Mouse (Mus musculus) mesoderm, embryonic 11.5 days (tissue): ENCODE data around the gene Cgnl1.

Source experiments
- DNase-seq: peaks from one replicate; pipeline ENCODE4 v3.0.0-alpha.2; 2012; ENCODE audit warnings: low read depth, low spot score

Cgnl1 gene

DNA sequence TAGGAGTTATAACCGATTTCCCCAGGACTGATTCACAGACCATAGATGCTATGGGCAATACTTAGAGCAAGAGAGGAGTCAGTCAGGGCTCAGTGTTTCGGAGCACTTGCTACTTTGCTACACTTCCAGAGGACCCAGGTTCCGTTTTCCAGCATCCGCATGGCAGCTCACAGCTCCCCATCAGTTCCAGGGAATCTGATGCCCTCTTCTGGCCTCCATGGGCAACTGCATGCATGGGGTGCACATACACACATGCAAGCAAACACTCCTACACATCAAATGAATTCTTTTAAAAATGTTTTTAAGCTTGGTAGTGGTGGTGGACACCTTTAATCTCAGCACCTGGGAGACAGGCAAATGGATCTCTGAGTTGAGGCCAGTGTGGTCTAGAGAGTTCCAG is 98.9 kb downstream of the Cgnl1 start:
- no peak for DNase-seq

DNA sequence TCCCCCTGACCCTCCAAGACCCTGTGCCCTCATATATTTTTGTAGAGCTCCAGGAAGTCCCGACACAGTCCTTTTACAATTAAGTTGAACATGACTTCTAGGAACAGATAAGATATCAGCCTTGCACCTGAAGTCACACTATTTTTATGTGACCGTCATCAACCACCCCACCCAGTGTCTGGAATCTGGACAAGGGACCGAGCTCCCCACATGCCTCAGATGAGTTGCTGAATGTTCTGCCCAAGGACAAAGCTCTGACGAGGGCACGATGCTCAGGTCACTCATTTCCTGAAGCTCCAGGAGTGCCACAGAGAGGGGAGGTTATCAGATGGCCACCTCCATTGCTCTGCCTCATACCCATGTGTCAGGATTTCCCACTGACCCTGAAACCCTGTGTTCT is 100.7 kb downstream of the Cgnl1 start:
- DNase-seq = no peak

DNA sequence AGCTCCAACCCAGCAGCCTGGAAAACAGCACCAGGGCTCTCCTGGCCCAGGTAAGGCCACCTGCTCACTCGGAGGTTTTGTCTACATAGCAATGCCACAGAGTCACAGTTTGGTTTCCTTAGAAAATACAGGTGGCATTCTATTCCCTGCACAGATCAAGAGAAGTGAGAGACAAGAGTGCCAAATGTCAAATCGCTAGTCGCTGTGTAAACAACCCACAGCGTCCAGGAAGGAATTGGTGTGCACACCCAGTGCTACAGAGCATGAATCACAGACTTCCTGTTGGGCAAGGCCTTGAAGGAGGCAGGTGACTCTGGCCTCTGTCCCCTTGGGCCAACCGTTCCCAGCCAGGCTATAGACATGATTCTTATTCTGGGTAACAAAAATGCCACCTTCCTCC is 103.8 kb downstream of the Cgnl1 start:
- no peak for DNase-seq

DNA sequence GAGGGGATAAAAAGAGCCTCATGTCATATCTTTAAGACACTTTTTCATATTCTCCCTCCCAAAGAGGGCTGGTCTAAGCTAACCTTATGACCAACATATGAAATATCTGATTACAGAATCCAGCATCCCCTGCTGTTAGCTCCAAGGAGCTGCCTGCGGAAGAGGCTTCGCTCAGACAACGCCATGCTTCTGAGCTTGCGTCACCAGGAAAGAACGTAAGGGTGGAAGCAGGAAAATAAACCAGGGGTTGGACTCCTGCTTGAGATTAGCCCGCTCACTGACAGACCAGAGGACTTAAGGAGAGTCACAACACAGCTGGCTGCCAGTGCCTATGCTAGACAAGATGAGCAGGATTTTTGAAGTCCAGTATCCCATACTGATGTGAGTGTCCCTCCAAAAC is 105.0 kb downstream of the Cgnl1 start:
- peak; percentile 57 for DNase-seq

- no peak for DNase-seq
Observed at GRCm38 (mm10) chr9:71665493-71665892, 105.9 kb downstream of the Cgnl1 start.

DNA sequence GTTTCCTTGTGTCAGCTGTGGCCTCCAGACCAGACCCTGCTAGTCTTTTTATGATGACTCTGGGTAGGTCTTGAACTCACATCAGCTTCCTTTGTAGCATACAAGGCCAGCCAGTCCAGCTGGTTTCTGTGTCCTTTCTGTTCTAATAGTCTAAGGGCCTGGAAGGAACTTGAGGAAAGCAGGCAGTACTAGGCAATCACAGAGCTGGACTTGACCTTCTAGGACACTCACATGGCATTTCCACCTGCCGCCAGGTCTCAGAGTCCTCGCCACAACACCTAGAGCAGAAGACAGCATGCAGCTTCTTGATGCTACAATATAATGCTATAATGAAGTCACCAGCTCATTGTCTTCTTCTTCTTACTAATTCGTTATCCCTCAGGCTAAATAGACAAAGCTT is 106.5 kb downstream of the Cgnl1 start:
- DNase-seq = no peak

DNA sequence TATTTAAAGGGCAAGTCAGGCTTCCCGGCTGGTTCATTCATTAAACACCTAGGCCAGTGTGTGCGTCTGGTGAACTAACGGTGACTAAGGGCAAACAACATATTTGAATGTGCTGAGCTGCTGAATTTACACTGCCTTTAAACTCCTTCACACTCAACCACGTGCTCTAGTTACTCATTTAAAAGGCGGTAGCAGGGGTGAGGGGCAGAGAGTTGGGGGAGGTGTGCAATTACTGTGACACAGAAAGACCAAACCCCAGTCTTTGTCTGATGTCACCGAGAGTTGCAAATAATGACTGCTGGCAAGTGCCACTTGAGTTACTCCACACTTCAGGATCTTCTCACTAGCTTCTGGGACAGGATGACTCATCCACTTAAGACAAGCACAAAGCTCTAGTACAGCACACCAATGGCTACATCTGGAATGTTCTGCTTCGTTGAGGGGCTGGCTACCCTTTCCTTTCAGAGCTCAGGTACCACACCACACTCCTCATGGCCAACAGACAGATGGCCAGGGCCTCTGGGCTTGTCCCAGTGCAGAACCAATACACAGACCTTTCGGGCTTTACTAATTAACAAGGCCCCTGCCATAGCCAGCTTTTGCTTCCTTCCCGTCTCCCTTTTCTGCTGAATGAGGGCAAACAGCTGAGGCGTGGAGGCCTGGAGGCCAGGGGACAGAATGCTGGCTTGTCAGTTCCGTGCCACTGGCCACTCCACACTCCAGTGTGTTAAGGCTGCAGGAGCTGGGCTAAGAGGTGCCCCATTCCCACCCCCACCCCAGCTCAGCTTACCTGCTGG is 107.8 kb downstream of the Cgnl1 start:
- DNase-seq = no peak

DNA sequence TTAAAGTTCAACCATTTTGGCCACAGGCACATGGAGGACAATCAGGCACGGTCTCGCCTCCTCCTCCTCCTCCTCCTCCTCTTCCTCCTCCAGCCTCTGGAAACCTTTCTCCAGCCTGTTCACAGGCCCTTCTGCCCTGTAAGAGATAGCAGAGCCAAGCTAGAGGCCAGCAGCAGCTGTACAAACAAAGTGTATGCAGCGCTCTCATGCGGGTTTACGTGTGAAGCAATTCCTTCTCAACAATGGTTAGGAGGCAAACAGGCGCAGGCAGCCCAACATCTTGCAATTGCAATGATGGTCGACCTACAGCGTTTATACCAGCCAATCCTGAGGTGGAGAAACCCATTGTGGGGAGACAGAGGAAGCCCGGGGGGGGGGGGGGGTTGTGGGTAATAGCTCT is 110.9 kb downstream of the Cgnl1 start:
- DNase-seq = peak; percentile 61

- DNase-seq = no peak
Observed at GRCm38 (mm10) chr9:71659681-71660080, 111.7 kb downstream of the Cgnl1 start.

DNA sequence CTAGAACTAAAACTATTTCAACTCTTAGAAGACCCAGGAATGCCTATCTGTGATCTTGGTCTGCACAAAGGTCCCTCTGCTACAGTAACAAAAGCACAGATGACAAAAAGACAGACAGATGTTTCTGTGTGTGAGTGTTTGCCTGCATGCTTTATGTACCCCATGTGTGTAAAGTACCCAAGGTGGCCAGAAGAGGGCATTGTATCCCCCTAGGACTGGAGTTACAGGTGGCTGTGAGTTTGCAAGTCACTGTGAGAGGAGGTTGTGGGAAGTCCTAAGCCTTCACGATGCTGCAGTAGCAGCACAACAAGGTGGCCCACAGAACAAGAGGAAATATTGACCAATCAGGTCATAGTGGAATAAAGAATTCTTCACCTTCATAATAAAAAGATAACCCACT is 114.2 kb downstream of the Cgnl1 start:
- DNase-seq = no peak

DNA sequence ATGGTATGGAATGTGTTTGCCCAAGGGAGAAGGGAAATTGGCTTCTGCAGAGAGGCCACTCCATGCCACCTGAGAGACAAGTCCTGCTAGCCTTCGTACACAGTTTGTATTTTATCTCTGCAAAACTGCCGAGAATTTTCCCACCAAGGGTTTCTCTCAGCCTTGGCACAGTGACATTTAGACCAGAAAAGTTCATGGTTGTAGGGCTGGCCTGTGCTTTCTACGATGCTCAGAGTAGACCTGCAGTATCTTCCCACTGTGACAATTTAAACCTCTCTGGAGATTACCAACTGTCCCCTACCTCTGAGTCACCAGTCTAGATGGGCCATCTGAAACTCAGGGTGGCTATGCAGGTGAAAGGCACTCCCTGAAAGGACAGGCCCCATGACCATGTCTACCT is 116.5 kb downstream of the Cgnl1 start:
- no peak for DNase-seq

DNA sequence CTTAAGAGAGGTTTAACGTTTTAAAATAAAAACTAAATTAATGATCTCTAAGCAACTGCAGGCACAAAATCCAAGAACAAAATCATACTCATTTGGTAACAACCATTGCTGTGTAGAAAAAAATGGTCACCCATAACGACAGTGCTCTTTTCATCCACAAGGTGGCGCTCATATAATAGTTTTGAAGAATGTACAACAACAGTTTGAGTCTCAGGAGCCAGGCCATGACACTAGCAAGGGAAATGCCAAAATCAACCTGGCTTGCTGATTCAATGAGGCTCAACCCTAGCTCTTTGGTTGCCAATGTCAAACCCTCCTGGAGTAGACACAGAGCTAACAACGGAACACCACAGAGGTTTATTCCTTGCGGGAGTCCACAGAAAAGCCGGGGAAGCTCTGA is 125.3 kb downstream of the Cgnl1 start:
- peak; percentile 81 for DNase-seq

DNA sequence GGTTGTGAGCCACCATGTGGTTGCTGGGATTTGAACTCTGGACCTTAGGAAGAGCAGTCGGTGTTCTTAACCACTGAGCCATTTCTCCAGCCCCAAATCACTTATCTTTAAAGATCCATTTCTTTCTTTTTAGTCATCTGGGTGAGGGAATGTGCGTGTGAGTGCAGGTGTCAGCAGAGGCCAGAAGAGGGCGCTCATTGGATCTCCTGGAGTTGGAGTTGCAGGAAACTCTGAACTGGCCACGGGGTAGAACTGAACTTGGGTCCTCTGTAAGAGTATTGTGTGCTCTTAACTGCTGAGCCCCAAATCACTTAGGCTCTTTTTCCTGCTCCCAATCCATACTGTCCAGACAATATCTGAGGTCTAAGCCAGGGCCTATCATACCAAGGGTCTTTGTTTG is 127.8 kb downstream of the Cgnl1 start:
- no peak for DNase-seq

- DNase-seq = no peak
Observed at GRCm38 (mm10) chr9:71642270-71642669, 129.1 kb downstream of the Cgnl1 start.

DNA sequence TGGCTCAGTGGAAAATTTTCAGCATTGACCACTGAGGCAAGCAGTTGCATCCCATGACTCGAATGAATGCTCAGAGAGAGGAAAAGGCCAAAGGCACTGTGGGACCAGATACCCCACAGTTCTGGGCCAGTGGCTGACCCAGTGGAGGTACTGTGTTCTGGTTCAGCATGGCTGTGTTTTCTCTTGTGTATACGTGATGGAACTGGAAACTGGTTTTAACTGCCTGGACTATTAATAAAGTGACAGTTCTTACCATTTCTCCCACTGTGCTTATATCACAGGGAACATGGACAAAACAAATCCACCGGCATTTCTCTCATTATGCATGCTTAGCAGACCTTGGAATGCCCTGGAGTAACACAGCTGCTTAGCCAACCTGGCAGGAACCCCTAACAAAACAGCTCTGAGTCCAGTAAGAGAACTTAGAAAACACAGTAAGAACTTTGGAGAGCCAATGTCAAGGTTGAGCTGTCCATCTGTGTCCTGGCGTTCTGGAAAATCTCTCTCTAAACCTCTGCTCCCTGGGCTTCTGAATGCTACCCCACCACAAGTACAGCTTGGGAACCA is 131.0 kb downstream of the Cgnl1 start:
- DNase-seq = no peak

- no peak for DNase-seq
Observed at GRCm38 (mm10) chr9:71638198-71638597, 133.2 kb downstream of the Cgnl1 start.

DNA sequence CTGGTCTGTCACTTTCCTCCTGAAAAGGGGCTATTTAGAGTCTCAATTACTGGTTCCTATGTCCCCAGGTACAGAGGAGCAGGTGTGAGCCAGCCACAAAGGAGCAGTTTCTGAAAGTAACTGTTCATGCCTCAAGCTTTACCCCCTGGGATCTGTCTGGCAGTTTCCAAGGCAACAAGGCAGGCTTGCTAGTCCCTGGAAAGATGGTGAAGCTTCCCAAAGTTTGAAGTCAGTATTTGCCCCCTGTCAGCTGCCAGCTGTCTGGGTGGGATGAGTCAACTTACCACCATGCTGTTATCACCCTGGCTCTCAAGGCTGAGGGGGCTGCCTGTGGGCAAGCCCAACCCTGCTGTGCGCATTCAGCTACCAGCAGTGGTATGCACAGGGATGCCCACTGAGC is 134.5 kb downstream of the Cgnl1 start:
- DNase-seq = no peak

DNA sequence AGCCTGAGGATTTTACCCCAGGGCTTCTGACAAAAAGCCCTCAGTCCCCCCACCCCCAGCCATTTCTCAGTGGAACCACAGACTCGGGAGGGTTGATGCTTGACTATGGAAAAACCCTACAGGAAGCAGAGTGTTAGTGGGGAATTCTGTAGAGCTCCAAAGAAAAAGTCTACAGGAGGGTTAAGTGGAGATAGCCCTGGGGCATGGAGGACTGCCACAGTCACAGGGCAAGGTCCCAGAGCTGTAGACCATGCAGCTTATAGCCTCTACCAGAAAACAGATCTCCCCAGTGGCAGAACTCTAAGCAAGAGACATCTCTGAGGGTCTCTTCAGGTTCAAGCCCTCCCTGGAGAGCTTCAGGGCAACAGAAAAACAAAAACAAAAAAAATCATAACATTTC is 135.8 kb downstream of the Cgnl1 start:
- no peak for DNase-seq

GRCm38 (mm10) chr9:71634916-71635315 is 136.5 kb downstream of the Cgnl1 start:
- no peak for DNase-seq

GRCm38 (mm10) chr9:71628921-71629320 is 142.5 kb downstream of the Cgnl1 start:
- DNase-seq = no peak

GRCm38 (mm10) chr9:71628286-71628685 is 143.1 kb downstream of the Cgnl1 start:
- DNase-seq = no peak

DNA sequence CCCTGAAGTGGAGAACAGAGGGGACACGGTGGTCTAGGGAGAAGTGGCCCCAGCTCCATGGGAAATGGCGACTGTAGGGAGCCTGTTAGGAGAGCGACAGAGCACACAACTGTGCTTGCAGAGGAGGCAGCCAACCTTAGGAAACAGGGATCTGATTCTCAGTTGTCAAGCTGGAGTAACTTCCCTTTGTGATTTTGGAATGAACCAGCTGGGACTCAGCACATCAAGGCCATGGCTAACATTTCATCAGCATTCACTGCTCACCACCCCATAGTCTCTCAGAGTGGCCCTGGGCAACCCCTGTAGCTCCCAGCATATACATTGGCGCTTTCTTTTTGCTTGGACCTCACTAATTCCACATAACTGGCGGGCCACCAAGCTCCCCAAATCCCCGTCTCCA is 145.4 kb downstream of the Cgnl1 start:
- no peak for DNase-seq

DNA sequence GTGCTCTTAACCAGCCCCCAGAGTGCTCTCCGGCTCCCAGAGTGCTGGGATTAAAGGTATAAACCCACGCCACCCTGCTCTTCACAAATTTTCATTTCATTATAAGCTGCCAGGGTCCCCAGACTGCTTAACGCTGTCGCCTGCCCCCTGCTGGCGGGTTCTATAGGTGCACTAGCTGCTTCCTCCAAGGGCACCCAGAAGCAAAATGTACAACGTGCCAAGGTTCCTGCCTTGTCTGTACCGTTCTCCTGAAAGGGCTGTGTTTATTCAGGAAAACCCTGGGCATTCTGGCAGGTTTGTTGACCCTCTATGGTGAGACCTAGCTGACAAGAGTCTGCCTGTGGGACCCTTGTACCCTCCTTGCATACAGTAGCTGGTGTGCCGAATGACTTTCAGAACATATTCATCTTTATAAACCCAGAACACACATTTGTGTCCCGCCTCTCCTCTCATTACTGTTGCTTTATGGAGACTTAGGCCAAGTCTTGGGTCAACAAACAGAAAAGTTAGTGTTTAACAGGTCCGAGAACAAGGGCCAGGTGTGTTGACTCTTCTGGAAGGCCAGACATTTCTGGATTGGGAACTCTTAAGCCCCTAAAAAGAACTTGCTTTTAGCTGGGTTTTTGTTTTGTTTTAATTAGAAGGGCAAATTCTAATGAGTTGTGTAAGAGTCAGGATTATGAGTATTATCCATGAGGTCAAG is 146.5 kb downstream of the Cgnl1 start:
- peak; percentile 70 for DNase-seq
